Mouse (Mus musculus) left cerebral cortex, postnatal 4 days (tissue): ENCODE data around the gene Aqp5. TPM values are rescaled to one million over a fixed set of nuclear protein-coding genes. Genes with fewer than 3 reads are reported as not detected.

Experiments used
- DNase-seq: peaks from one replicate; pipeline ENCODE4 v3.0.0-alpha.2; 2022
- intact Hi-C: fragments of 180-260 bp; cut with DNase I; formaldehyde crosslinking; loops from one replicate; pipeline ENCODE4 v1.15.1; 2025
- total RNA-seq, 2 experiments: library from RNA; stranded (reverse); gene quantifications; 2 replicates each; pipeline ENCODE4 v1.2.3; 2021

The Aqp5 gene
- total RNA-seq, 2 experiments from 2014 or later, result 0.28 to 1.1 TPM

DNA sequence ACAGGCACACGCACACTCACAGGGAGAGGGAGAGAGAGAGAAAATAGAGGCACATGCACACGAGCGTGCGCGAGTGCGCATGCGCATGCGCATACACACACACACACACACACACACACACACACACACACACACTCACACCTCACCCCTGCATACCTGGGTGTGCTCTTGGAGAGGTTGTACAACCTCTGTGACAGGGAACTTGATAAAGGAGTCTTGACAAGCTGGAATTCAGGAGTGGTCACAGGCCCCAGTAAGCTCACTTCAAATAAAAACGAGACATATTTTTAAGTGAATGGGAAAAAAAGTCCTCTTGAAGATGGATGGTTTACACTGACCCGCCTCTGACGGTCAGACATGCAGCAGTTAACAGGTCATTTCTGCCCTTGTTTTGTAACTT is 31.5 kb downstream of the Aqp5 start:
- no peak for DNase-seq
- intact Hi-C loops, result no loop called here

GRCm38 (mm10) chr15:99631618-99632017 is 41.0 kb downstream of the Aqp5 start:
- intact Hi-C loops, result no loop called here
- no peak for DNase-seq

DNA sequence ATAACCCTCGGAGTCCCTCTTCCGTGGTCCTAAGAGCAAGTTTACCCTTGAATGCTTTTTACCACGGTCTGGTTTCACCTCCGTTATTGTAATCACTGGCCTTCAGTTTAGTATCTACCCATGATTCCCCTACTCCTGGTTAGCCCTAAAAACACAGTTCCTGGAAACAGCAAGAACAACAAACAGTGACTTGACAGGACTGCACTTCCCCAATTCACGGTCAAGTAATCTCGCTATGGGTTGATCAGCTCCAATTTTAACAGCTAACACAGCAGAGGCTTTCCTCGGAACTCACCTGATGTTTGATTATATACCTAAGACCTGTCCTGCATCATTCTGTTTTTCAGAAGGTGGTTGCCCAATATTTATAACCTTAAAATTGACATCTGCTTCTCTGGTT is 44.1 kb downstream of the Aqp5 start:
- no peak for DNase-seq
- intact Hi-C loops, result no loop called here

DNA sequence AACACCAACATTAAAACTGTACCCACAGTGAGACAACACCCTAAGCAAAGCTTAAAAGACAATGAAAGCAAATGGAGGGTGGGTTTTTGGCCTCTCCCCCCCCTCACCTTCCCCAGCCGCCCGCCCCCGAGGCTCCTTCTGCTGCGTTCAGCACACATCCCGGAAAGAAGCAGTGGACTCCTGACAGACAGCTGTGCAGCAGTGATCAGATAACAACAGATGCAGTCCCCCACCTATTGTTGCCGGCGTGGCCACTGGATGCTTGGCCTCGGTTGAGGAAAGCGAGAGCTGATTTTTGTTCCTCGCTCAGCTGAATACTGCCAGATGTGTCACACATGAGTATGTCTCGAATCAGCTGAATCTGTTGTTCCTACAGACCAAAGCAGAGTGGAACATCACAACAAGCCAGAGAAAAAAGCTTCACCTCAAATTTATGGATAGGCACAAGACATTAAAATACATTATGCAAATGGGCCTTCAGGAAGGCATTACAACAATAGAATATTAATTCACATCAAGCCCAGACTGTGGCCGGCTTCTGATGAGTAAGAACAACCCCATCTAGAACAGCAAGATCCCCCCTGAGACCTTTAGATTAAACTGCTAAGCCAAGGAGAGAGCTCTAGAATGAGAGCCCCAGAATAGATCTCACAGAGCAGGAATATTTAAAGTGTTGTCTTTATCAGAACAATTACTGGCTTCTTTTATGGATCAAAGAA is 47.0 kb downstream of the Aqp5 start:
- DNase-seq, result no peak
- intact Hi-C loops, result no loop called here

DNA sequence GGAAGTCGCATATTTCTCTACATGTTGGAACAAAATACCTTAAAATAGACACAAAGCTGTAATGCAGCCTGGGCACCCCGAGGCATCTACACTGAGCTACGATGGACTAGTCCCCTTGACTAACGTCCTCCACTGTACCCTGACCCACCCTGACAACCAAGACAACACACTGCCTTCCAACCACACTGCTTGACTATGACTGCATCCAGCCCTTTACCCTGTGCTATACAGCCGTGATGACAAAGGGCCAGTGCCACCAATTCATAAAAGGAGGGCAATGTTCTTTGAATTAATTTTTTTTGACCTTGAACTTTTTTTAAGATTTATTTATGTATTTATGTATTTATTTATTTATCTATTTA is 47.5 kb downstream of the Aqp5 start:
- DNase-seq, result no peak

GRCm38 (mm10) chr15:99642622-99643021 is 52.0 kb downstream of the Aqp5 start:
- intact Hi-C loops, result no loop called here
- no peak for DNase-seq

More for the DNA sequence above, 47.5 kb downstream of the Aqp5 start:
- intact Hi-C loops, result no loop called here

- intact Hi-C loops, result no loop called here
- DNase-seq, result no peak
These were observed 53.2 kb downstream of the Aqp5 start for GRCm38 (mm10) chr15:99643832-99644231.

Other genes starting within 250 kb of the Aqp5 start
- gene Fmnl3, start 220.3 kb upstream of the Aqp5 start, total RNA-seq, result 10 to 100 TPM; 23.2 to 24.0 TPM
- gene Tmbim6, start 197.9 kb upstream of the Aqp5 start, total RNA-seq, result 100 to 1,000 TPM; 238 to 247 TPM
- 10 to 100 TPM; 39.0 to 39.2 TPM for gene Nckap5l, start 133.0 kb upstream of the Aqp5 start, total RNA-seq
- 1 to 10 TPM; 7.8 to 8.0 TPM for gene Bcdin3d, start 116.1 kb upstream of the Aqp5 start, total RNA-seq
- 10 to 100 TPM; 53.6 to 65.1 TPM for gene Faim2, start 62.6 kb upstream of the Aqp5 start, total RNA-seq
- gene Aqp2, start 11.7 kb upstream of the Aqp5 start, total RNA-seq, result not detected
- not detected for gene Aqp6, start 10.6 kb downstream of the Aqp5 start, total RNA-seq
- gene Racgap1, start 60.9 kb downstream of the Aqp5 start, total RNA-seq, result 10 to 100 TPM; 22.0 to 26.1 TPM
- gene Asic1, start 79.6 kb downstream of the Aqp5 start, total RNA-seq, result 100 to 1,000 TPM; 101 to 102 TPM
- 100 to 1,000 TPM; 134 to 148 TPM for gene Smarcd1, start 111.3 kb downstream of the Aqp5 start, total RNA-seq
- gene Gm17349, start 114.7 kb downstream of the Aqp5 start, total RNA-seq, result not detected
- 1 to 10 TPM; 6.7 to 6.8 TPM for gene Gpd1, start 126.7 kb downstream of the Aqp5 start, total RNA-seq
- 10 to 100 TPM; 68.0 to 73.4 TPM for gene Cox14, start 134.8 kb downstream of the Aqp5 start, total RNA-seq
- 10 to 100 TPM; 58.0 to 62.3 TPM for gene Cers5, start 182.1 kb downstream of the Aqp5 start, total RNA-seq